In the genomic region with DNA sequence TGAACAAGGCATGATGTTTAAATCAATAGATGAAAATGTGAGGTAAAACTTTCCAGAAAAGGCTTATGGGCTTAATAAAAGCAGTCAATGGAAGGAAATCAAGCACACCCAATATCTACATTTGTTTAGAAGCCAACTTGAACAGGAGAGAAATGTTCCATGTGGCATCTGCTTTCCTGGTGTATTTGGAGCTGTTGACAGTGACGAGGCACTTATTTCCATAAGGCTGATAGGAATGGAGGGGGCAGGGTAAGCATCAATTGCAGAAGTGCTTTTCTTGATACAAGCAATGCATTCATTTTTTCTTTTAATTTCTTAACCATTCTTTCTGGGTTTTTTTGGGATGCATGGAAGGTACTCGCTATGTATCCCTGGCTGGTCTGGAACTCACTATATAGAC, we compare ENCODE assay signal across 26 mouse cellular contexts.
"Had no signal": no experiment of that assay in that cellular context is flagged by ENCODE, and none has a peak within 500 bp of the region (broad histone marks: within the 10 kb centered on the region; RNA-seq: fewer than 3 reads in every experiment).

No protein-coding gene starts in this region.

- H3K27me3 ChIP-seq: heart, embryonic 13.5 days; heart, embryonic 15.5 days; hindbrain, embryonic 15.5 days; liver, embryonic 12.5 days had no signal

- H3K4me3 ChIP-seq: heart, adult 2 months; heart, embryonic 13.5 days; heart, embryonic 15.5 days; hindbrain, embryonic 13.5 days; hindbrain, embryonic 15.5 days; kidney, embryonic 15.5 days; left cerebral cortex, adult 2 months; limb, embryonic 13.5 days; limb, embryonic 15.5 days; liver, embryonic 12.5 days had no signal

- H3K4me2 ChIP-seq: heart, embryonic 11.5 days; heart, embryonic 13.5 days; heart, embryonic 15.5 days; hindbrain, embryonic 13.5 days; hindbrain, embryonic 15.5 days; kidney, embryonic 15.5 days; limb, embryonic 13.5 days; limb, embryonic 15.5 days; liver, embryonic 12.5 days had no signal

- DNase-seq: gastrocnemius, postnatal 14 days; gastrocnemius, postnatal 36 days; heart, adult 11 months; heart, adult 2 months; heart, postnatal 14 days; heart, postnatal 36 days; kidney, adult 11 months; kidney, adult 2 months; kidney, adult 9 months; kidney, postnatal 14 days; kidney, postnatal 36 days; left cerebral cortex, postnatal 4 days had no signal

- H3K9me3 ChIP-seq: heart, embryonic 13.5 days; heart, embryonic 15.5 days; hindbrain, embryonic 13.5 days; hindbrain, embryonic 15.5 days; kidney, embryonic 15.5 days; limb, embryonic 13.5 days; limb, embryonic 15.5 days; liver, embryonic 12.5 days had no signal

- H3K9ac ChIP-seq: heart, embryonic 13.5 days; heart, embryonic 15.5 days; hindbrain, embryonic 13.5 days; hindbrain, embryonic 15.5 days; kidney, embryonic 15.5 days; limb, embryonic 13.5 days; limb, embryonic 15.5 days; liver, embryonic 12.5 days; liver, embryonic 14.5 days had no signal

- ATAC-seq: hindbrain, postnatal 0 days; intestine, embryonic 16.5 days; liver, embryonic 12.5 days had no signal

- H3K36me3 ChIP-seq: heart, embryonic 13.5 days; heart, embryonic 15.5 days; hindbrain, embryonic 13.5 days; hindbrain, embryonic 15.5 days; kidney, embryonic 15.5 days; limb, embryonic 13.5 days; limb, embryonic 15.5 days; liver, embryonic 12.5 days had no signal

- H3K4me1 ChIP-seq: heart, embryonic 13.5 days; heart, embryonic 15.5 days; hindbrain, embryonic 13.5 days; hindbrain, embryonic 15.5 days; kidney, embryonic 15.5 days; limb, embryonic 13.5 days; limb, embryonic 15.5 days had no signal

- H3K27ac ChIP-seq: heart, adult 2 months; heart, embryonic 13.5 days; heart, embryonic 15.5 days; hindbrain, embryonic 13.5 days; hindbrain, embryonic 15.5 days; hindbrain, postnatal 0 days; kidney, embryonic 15.5 days; kidney, postnatal 0 days; left cerebral cortex, adult 2 months; limb, embryonic 13.5 days; limb, embryonic 15.5 days; liver, embryonic 12.5 days; liver, embryonic 14.5 days had no signal
